Mouse (Mus musculus): ENCODE data around the gene St13.

St13 gene

DNA sequence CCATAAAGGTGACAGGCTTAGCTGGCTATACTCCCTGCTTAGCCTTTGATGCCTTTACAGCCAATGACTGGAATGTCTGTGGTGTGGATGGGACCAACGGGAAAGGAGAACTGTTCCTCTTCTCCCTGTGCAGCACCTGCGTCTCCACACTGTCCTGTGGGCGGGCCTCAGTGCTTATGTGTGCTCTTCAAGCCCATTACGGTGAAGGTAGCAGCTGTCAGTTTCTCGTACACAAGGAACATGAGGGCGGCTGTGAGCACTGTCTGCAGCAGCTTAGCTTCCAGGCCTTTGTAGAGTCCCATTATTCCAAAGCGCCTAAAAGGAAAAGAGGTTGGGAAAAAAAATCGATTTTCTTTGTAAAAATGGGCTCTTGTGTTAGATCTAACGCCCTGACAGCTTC, 80.4 kb downstream of the St13 start:
- no peak for DNase-seq (ENCODE audit: low spot score)

DNA sequence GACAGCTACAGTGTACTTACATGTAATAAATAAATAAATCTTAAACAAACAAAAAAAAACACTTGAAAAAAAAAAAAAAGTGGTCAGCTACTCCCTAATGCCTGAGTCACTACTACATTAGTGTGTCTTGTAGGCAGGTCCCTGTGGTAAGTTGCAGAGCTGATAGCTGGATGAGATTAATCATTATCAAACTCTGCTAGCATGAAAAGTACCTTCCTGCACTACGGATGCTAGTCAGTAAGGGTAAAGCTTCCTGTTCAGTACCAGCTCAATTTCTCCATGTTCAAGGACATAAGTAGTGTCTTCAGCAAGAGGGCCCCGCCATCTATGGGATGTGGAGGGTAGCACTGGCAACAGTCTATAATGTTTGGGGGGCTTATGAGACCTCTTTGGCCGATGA, 85.9 kb downstream of the St13 start:
- DNase-seq (ENCODE audit: low spot score) = no peak
